Mouse (Mus musculus): ENCODE data around the gene Nfix.

- TF ChIP-seq POLR2A (IDR thresholded peaks at IDR 0.05; ENCODE audit: insufficient read depth, low read depth, low read length): no peak
- no peak for TF ChIP-seq CTCF (IDR thresholded peaks at IDR 0.05)
- no peak for TF ChIP-seq EP300 (IDR thresholded peaks at IDR 0.05; ENCODE audit: insufficient read depth, low read depth, low read length)
Observed at GRCm38 (mm10) chr8:84770100-84770953, 29.8 kb downstream of the Nfix start.

Data from heart, adult 2 months (tissue).